Mouse (Mus musculus): ENCODE measurements around the gene 4921504E06Rik. TPM values are rescaled to one million over a fixed set of nuclear protein-coding genes. Genes with fewer than 3 reads are reported as not detected.

Gene 4921504E06Rik
- polyA plus RNA-seq, 1 experiment from 2014 or later = not detected

GRCm38 (mm10) chr2:19560071-19560470 lies 6.4 kb upstream of the 4921504E06Rik start:
- Histone ChIP-seq H3K27ac (replicated peaks) (no peak overlapping the region), H3K4me2 (no peak overlapping the region), H3K27me3 (replicated peaks) (no peaks in the 10 kb centered on the region), H3K9me3 (no peaks in the 10 kb centered on the region), H3K36me3 (no peaks in the 10 kb centered on the region), H3K4me1 (peaks cover 3% of the 10 kb centered on the region), H3K4me3 (no peak overlapping the region), H3K9ac (no peak overlapping the region)
- ATAC-seq (ENCODE audit: extremely low read depth, insufficient number of reproducible peaks, low FRiP score, low TSS enrichment) = no peak
- 59% methylated on average over 4 of the region's 4 CpGs for WGBS

- H3K4me1 ChIP-seq = peaks cover 47% of the 10 kb centered on the region
- no peak for ATAC-seq (ENCODE audit: extremely low read depth, insufficient number of reproducible peaks, low FRiP score, low TSS enrichment)
- no peak overlapping the region for H3K4me2 ChIP-seq
- no peaks in the 10 kb centered on the region for H3K9me3 ChIP-seq
- H3K9ac ChIP-seq = no peak overlapping the region
- 67% methylated on average over 2 of the region's 2 CpGs for whole genome bisulfite sequencing
- peak overlapping the region; percentile 96 for H3K27ac ChIP-seq (replicated peaks)
- no peak overlapping the region for H3K4me3 ChIP-seq
- H3K36me3 ChIP-seq = no peaks in the 10 kb centered on the region
- no peaks in the 10 kb centered on the region for H3K27me3 ChIP-seq (replicated peaks)
Observed at GRCm38 (mm10) chr2:19551396-19551795, 2.3 kb downstream of the 4921504E06Rik start.

DNA sequence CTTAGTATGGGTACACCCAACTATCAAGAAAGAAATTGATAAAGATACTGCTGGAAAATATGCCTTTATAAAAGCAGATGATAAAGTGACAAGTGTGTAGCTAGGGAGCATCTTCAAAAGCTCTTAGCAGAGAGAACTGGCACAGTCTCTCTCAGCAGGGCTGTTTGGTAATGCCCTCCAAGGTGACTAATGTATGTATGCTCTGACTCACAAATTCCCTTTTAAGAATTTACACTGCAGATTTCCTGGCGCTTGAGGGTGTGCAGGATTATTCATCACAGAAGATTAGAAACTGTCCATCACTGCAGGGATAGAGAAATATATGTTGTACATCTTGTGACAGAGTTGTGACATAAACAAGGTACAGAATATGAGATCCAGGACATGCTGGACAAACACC lies 12.8 kb downstream of the 4921504E06Rik start:
- Histone ChIP-seq H3K4me2 (no peak overlapping the region), H3K27me3 (replicated peaks) (no peaks in the 10 kb centered on the region), H3K9ac (no peak overlapping the region), H3K4me1 (no peaks in the 10 kb centered on the region), H3K9me3 (no peaks in the 10 kb centered on the region), H3K36me3 (no peaks in the 10 kb centered on the region), H3K4me3 (no peak overlapping the region), H3K27ac (replicated peaks) (no peak overlapping the region)
- ATAC-seq (ENCODE audit: extremely low read depth, insufficient number of reproducible peaks, low FRiP score, low TSS enrichment) = no peak
- 60% methylated on average over 1 of the region's 1 CpGs for WGBS

DNA sequence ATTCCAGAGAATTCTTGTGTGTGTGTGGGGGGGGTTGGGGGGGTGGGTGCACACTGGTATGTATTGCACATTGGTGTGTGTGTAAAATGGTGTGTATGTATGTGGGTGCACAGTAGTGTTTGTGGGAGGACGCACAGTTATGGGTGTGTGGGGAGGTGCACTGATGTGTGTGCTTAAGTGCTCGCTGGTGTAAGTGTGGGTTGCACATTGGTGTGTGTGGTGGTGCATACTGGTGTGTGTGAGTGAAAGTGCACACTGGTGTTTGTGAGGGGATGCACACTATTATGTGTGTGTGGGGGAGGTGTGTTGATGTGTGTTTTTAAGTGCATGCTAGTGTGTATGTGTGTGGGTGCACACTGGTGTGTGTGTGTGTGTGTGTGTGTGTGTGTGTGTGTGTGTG lies 24.3 kb downstream of the 4921504E06Rik start:
- Histone ChIP-seq H3K4me2 (no peak overlapping the region), H3K9ac (no peak overlapping the region), H3K9me3 (no peaks in the 10 kb centered on the region), H3K27me3 (replicated peaks) (no peaks in the 10 kb centered on the region), H3K36me3 (no peaks in the 10 kb centered on the region), H3K4me1 (no peaks in the 10 kb centered on the region), H3K27ac (replicated peaks) (no peak overlapping the region), H3K4me3 (no peak overlapping the region)
- 76% methylated on average over 2 of the region's 2 CpGs for WGBS
- no peak for ATAC-seq (ENCODE audit: extremely low read depth, insufficient number of reproducible peaks, low FRiP score, low TSS enrichment)

DNA sequence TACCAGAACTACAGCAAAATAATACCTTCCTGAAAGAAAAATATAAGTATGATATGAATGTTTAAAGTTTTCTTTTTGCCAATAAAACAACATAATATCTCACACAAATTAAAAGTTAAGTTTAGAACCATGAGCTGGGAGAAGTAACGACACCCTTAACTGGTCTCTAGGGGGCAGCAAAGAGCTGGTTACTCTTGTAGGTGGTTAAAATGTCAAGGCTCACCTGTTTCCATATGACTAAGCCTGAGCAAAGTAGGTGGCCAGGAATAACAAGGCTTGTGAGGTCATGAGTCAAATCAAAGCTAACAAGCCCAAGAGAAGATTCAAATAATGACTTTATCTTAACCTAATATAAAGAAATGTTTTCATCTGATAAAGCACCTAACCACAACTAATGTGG lies 24.9 kb downstream of the 4921504E06Rik start:
- no peak overlapping the region for H3K27ac ChIP-seq (replicated peaks)
- no peaks in the 10 kb centered on the region for H3K36me3 ChIP-seq
- H3K27me3 ChIP-seq (replicated peaks) = 0 out of 2 replicates have a peak, but pooled peaks cover 3% of the 10 kb centered on the region
- WGBS = 5% methylated on average over 1 of the region's 1 CpGs
- H3K9me3 ChIP-seq = no peaks in the 10 kb centered on the region
- ATAC-seq (ENCODE audit: extremely low read depth, insufficient number of reproducible peaks, low FRiP score, low TSS enrichment) = no peak
- H3K4me2 ChIP-seq = no peak overlapping the region
- no peaks in the 10 kb centered on the region for H3K4me1 ChIP-seq
- H3K4me3 ChIP-seq = no peak overlapping the region
- no peak overlapping the region for H3K9ac ChIP-seq

DNA sequence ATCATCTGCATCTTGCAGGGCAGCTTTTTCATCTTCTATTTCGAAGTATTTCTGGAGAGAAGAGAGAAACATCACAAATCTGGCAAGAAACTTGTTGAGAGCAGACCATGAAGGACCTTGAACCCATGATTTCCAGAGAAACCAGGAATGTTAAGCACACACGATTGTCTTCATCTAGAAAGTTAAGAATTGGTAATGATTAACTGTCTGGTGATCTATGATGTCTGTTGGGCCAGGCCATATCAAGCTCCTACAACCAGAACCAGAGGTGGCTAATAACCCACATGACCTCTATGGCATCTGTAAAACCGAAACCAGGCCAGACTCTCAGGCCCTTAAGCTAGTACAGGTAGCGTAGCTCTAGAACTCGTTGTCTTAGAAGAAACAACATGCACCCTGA lies 29.6 kb downstream of the 4921504E06Rik start:
- H3K9me3 ChIP-seq = no peaks in the 10 kb centered on the region
- no peaks in the 10 kb centered on the region for H3K4me1 ChIP-seq
- no peaks in the 10 kb centered on the region for H3K36me3 ChIP-seq
- no peak overlapping the region for H3K4me3 ChIP-seq
- peaks cover 17% of the 10 kb centered on the region for H3K27me3 ChIP-seq (replicated peaks)
- H3K4me2 ChIP-seq = no peak overlapping the region
- no peak for ATAC-seq (ENCODE audit: extremely low read depth, insufficient number of reproducible peaks, low FRiP score, low TSS enrichment)
- H3K27ac ChIP-seq (replicated peaks) = no peak overlapping the region
- WGBS = 76% methylated on average over 5 of the region's 5 CpGs
- H3K9ac ChIP-seq = no peak overlapping the region

- Histone ChIP-seq H3K9me3 (no peaks in the 10 kb centered on the region), H3K9ac (no peak overlapping the region), H3K4me3 (no peak overlapping the region), H3K27ac (replicated peaks) (no peak overlapping the region), H3K4me2 (no peak overlapping the region), H3K36me3 (no peaks in the 10 kb centered on the region), H3K4me1 (no peaks in the 10 kb centered on the region), H3K27me3 (replicated peaks) (peaks cover 25% of the 10 kb centered on the region)
- no peak for ATAC-seq (ENCODE audit: extremely low read depth, insufficient number of reproducible peaks, low FRiP score, low TSS enrichment)
- 30% methylated on average over 7 of the region's 7 CpGs for WGBS
Observed at GRCm38 (mm10) chr2:19521662-19522061, 32.1 kb downstream of the 4921504E06Rik start.

DNA sequence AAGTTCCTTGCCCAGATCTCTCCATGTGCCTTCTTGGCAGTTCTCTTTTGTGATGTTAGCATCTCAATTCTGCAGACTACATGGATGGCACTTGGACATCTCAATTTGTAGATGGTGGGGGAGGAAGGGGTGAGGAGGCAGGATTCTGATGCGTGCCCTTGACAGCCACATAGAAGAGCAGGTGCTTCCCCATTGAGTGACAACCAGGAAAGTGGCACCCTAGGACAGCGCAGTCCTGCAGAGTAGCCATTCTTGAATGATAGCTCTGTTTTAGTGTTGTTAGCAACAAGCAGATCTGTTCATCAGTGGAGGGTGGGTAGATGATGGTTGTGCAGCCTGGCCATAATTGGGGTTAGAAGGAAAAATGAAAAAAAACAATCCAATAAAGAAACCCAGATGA lies 33.1 kb downstream of the 4921504E06Rik start:
- H3K27ac ChIP-seq (replicated peaks) = no peak overlapping the region
- peaks cover 25% of the 10 kb centered on the region for H3K27me3 ChIP-seq (replicated peaks)
- WGBS = 77% methylated on average over 2 of the region's 2 CpGs
- no peaks in the 10 kb centered on the region for H3K9me3 ChIP-seq
- no peak overlapping the region for H3K4me2 ChIP-seq
- no peaks in the 10 kb centered on the region for H3K36me3 ChIP-seq
- no peak overlapping the region for H3K4me3 ChIP-seq
- no peak for ATAC-seq (ENCODE audit: extremely low read depth, insufficient number of reproducible peaks, low FRiP score, low TSS enrichment)
- H3K9ac ChIP-seq = no peak overlapping the region
- H3K4me1 ChIP-seq = no peaks in the 10 kb centered on the region

DNA sequence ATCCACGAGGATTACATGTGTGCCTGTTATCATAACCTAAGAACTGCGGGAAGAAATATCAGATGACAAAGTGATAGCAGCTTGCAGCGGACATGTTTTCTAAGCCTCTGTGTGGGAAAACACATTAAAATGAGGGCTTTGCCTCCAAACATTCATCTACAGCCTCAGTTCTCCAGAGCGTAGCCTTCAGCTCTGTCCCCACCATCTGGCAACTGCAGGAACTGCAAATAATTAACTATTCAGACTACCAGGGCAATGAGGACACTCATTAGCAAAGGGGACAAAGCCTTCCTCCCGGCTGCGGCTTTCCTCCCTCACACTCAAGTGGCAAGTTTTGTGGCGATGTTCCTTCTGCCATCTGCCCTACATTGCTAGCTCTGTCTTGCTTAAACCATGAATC lies 33.9 kb downstream of the 4921504E06Rik start:
- Histone ChIP-seq H3K9ac (no peak overlapping the region), H3K4me2 (peak overlapping the region; percentile 41), H3K27ac (replicated peaks) (no peak overlapping the region), H3K9me3 (no peaks in the 10 kb centered on the region), H3K36me3 (no peaks in the 10 kb centered on the region), H3K4me1 (no peaks in the 10 kb centered on the region), H3K4me3 (no peak overlapping the region), H3K27me3 (replicated peaks) (peaks cover 25% of the 10 kb centered on the region)
- WGBS = 6% methylated on average over 7 of the region's 7 CpGs
- ATAC-seq (ENCODE audit: extremely low read depth, insufficient number of reproducible peaks, low FRiP score, low TSS enrichment) = no peak

- Histone ChIP-seq H3K27ac (replicated peaks) (no peak overlapping the region), H3K4me2 (no peak overlapping the region), H3K9ac (no peak overlapping the region), H3K4me1 (no peaks in the 10 kb centered on the region), H3K36me3 (no peaks in the 10 kb centered on the region), H3K9me3 (no peaks in the 10 kb centered on the region), H3K4me3 (no peak overlapping the region), H3K27me3 (replicated peaks) (peaks cover 21% of the 10 kb centered on the region)
- WGBS = 55% methylated on average over 13 of the region's 13 CpGs
- ATAC-seq (ENCODE audit: extremely low read depth, insufficient number of reproducible peaks, low FRiP score, low TSS enrichment) = no peak
Observed at GRCm38 (mm10) chr2:19517952-19518351, 35.8 kb downstream of the 4921504E06Rik start.

- H3K9me3 ChIP-seq = no peaks in the 10 kb centered on the region
- H3K27me3 ChIP-seq (replicated peaks) = 0 out of 2 replicates have a peak, but pooled peaks cover 3% of the 10 kb centered on the region
- no peaks in the 10 kb centered on the region for H3K4me1 ChIP-seq
- no peak overlapping the region for H3K4me3 ChIP-seq
- H3K4me2 ChIP-seq = no peak overlapping the region
- no peak for ATAC-seq (ENCODE audit: extremely low read depth, insufficient number of reproducible peaks, low FRiP score, low TSS enrichment)
- no peaks in the 10 kb centered on the region for H3K36me3 ChIP-seq
- 72% methylated on average over 5 of the region's 5 CpGs for WGBS
- H3K9ac ChIP-seq = no peak overlapping the region
- H3K27ac ChIP-seq (replicated peaks) = no peak overlapping the region
Observed at GRCm38 (mm10) chr2:19512381-19512780, 41.3 kb downstream of the 4921504E06Rik start.

DNA sequence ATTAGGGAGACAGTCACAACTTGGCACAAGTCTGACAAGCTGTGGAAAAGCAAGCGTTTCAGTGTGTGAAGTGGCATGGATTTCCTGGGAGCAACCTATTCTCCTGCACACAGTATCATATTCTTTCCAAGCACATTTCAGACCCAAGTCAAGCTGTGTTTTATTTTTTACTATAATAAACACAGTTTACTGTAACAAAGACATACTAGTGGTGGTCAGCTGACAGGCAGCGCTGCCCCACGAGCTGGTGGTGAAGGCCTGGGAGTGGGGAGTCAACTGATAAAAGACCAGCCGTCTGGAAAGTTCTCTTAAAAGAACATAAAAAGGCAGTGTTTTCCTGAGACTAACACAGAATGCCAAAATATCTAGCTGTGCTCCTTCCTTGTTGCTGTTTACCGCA lies 42.7 kb downstream of the 4921504E06Rik start:
- Histone ChIP-seq H3K9ac (no peak overlapping the region), H3K27ac (replicated peaks) (no peak overlapping the region), H3K4me2 (no peak overlapping the region), H3K36me3 (no peaks in the 10 kb centered on the region), H3K4me1 (no peaks in the 10 kb centered on the region), H3K4me3 (no peak overlapping the region), H3K9me3 (no peaks in the 10 kb centered on the region), H3K27me3 (replicated peaks) (0 out of 2 replicates have a peak, but pooled peaks cover 3% of the 10 kb centered on the region)
- WGBS = 38% methylated on average over 5 of the region's 5 CpGs
- ATAC-seq (ENCODE audit: extremely low read depth, insufficient number of reproducible peaks, low FRiP score, low TSS enrichment) = no peak
